Mouse (Mus musculus): ENCODE measurements around the gene Runx2. TPM values are rescaled to one million over a fixed set of nuclear protein-coding genes. Genes with fewer than 3 reads are reported as not detected.

The Runx2 gene
- polyA plus RNA-seq, 1 experiment from 2014 or later = 4.0 TPM

- H3K4me3 ChIP-seq (replicated peaks; ENCODE audit: low read depth, low read length) = no peak overlapping the region
- no peak for TF ChIP-seq CTCF (IDR thresholded peaks at IDR 0.05; ENCODE audit: low read depth)
- WGBS = 54% methylated on average over 5 of the region's 5 CpGs
- no peak overlapping the region for H3K27ac ChIP-seq
- no peaks in the 10 kb centered on the region for H3K4me1 ChIP-seq (replicated peaks; ENCODE audit: insufficient read depth, low read length)
- no peaks in the 10 kb centered on the region for H3K36me3 ChIP-seq (ENCODE audit: insufficient read depth, low read length)
- H3K9ac ChIP-seq (ENCODE audit: low read depth, low read length) = no peak overlapping the region
- no peak overlapping the region for H3K4me2 ChIP-seq (ENCODE audit: low read length)
- H3K9me3 ChIP-seq (replicated peaks; ENCODE audit: low read length) = no peaks in the 10 kb centered on the region
- no peak for ATAC-seq (replicated peaks; ENCODE audit: low FRiP score, low read depth)
- no peak for DNase-seq (ENCODE audit: low spot score)
- H3K27me3 ChIP-seq (ENCODE audit: insufficient read depth, low read length) = no peaks in the 10 kb centered on the region
Measured at GRCm38 (mm10) chr17:44577791-44578190, 236.8 kb downstream of the Runx2 start.

- DNase-seq (ENCODE audit: low spot score) (no peak), ATAC-seq (replicated peaks; ENCODE audit: low FRiP score, low read depth) (no peak)
- Histone ChIP-seq H3K4me3 (replicated peaks; ENCODE audit: low read depth, low read length) (no peak overlapping the region), H3K27ac (no peak overlapping the region), H3K4me2 (ENCODE audit: low read length) (no peak overlapping the region), H3K9ac (ENCODE audit: low read depth, low read length) (no peak overlapping the region), H3K27me3 (ENCODE audit: insufficient read depth, low read length) (no peaks in the 10 kb centered on the region), H3K4me1 (replicated peaks; ENCODE audit: insufficient read depth, low read length) (no peaks in the 10 kb centered on the region), H3K9me3 (replicated peaks; ENCODE audit: low read length) (no peaks in the 10 kb centered on the region), H3K36me3 (ENCODE audit: insufficient read depth, low read length) (no peaks in the 10 kb centered on the region)
- no peak for TF ChIP-seq CTCF (IDR thresholded peaks at IDR 0.05; ENCODE audit: low read depth)
- 87% methylated on average over 5 of the region's 5 CpGs for WGBS
Measured at GRCm38 (mm10) chr17:44570899-44571298, 243.7 kb downstream of the Runx2 start.

DNA sequence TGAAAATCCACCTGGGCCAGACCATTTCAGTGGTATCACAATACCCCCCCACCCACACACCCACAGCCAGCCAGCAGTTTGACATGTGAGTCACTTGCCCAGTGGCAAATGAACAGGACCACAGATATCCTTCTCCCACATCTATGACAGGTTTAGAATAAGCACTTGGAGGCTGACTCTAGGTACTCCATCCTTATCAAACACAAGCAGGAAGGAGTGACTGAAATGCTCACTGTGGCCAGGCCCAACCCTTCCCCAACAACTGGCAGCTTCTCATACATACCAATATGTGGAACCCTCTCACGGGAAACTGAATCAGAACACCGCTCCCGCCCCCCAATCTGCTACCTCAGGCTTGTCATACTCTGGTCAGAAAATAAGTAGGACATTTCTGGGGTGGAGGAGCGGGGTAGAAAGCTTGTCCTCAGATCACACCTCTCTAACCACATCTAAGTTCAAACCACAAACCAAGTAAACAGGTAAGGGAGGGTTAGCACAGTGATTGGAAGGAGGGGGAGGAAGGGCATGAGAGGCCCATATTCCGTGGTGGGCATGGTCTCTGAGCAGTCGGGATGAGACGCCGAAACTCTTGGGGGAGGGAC is 245.5 kb downstream of the Runx2 start:
- no peaks in the 10 kb centered on the region for H3K27me3 ChIP-seq (ENCODE audit: insufficient read depth, low read length)
- H3K27ac ChIP-seq = no peak overlapping the region
- DNase-seq (ENCODE audit: low spot score) (no peak), ATAC-seq (replicated peaks; ENCODE audit: low FRiP score, low read depth) (no peak)
- H3K4me1 ChIP-seq (replicated peaks; ENCODE audit: insufficient read depth, low read length) = no peaks in the 10 kb centered on the region
- H3K9me3 ChIP-seq (replicated peaks; ENCODE audit: low read length) = no peaks in the 10 kb centered on the region
- H3K4me3 ChIP-seq (replicated peaks; ENCODE audit: low read depth, low read length) = no peak overlapping the region
- 82% methylated on average over 8 of the region's 8 CpGs for WGBS
- no peak overlapping the region for H3K9ac ChIP-seq (ENCODE audit: low read depth, low read length)
- TF ChIP-seq CTCF (IDR thresholded peaks at IDR 0.05; ENCODE audit: low read depth) = no peak
- H3K4me2 ChIP-seq (ENCODE audit: low read length) = no peak overlapping the region
- no peaks in the 10 kb centered on the region for H3K36me3 ChIP-seq (ENCODE audit: insufficient read depth, low read length)

DNA sequence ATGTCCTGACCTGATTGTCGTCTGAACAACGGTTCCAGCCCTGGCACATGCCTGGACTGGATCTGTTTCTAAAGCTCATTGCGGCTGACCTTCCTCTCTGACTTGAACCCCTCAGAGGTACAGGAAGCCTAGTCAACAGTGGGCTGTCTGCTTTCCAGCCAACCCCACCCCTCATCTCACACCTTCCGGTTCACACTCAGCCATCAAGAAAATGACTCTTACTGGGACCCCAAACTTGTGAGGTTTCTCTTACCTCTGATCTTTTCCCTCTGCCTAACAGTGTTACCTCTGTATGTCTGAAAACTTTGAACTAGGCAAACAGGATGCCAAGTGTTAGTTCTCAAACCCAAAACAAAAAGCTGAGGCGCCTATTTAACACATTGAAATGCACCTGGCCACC is 247.6 kb downstream of the Runx2 start:
- DNase-seq (ENCODE audit: low spot score) = no peak
- no peaks in the 10 kb centered on the region for H3K36me3 ChIP-seq (ENCODE audit: insufficient read depth, low read length)
- no peaks in the 10 kb centered on the region for H3K27me3 ChIP-seq (ENCODE audit: insufficient read depth, low read length)
- H3K4me1 ChIP-seq (replicated peaks; ENCODE audit: insufficient read depth, low read length) = no peaks in the 10 kb centered on the region
- no peak overlapping the region for H3K9ac ChIP-seq (ENCODE audit: low read depth, low read length)
- WGBS = 78% methylated on average over 5 of the region's 5 CpGs
- no peaks in the 10 kb centered on the region for H3K9me3 ChIP-seq (replicated peaks; ENCODE audit: low read length)
- no peak overlapping the region for H3K27ac ChIP-seq
- no peak for TF ChIP-seq CTCF (IDR thresholded peaks at IDR 0.05; ENCODE audit: low read depth)
- H3K4me2 ChIP-seq (ENCODE audit: low read length) = no peak overlapping the region
- H3K4me3 ChIP-seq (replicated peaks; ENCODE audit: low read depth, low read length) = no peak overlapping the region
- ATAC-seq (replicated peaks; ENCODE audit: low FRiP score, low read depth) = no peak

- Histone ChIP-seq H3K9ac (ENCODE audit: low read depth, low read length) (no peak overlapping the region), H3K4me3 (replicated peaks; ENCODE audit: low read depth, low read length) (no peak overlapping the region), H3K9me3 (replicated peaks; ENCODE audit: low read length) (no peaks in the 10 kb centered on the region), H3K4me2 (ENCODE audit: low read length) (no peak overlapping the region), H3K27me3 (ENCODE audit: insufficient read depth, low read length) (no peaks in the 10 kb centered on the region), H3K36me3 (ENCODE audit: insufficient read depth, low read length) (no peaks in the 10 kb centered on the region), H3K4me1 (replicated peaks; ENCODE audit: insufficient read depth, low read length) (no peaks in the 10 kb centered on the region), H3K27ac (no peak overlapping the region)
- no peak for ATAC-seq (replicated peaks; ENCODE audit: low FRiP score, low read depth)
- DNase-seq (ENCODE audit: low spot score) = peak; percentile 59
- TF ChIP-seq CTCF (IDR thresholded peaks at IDR 0.05; ENCODE audit: low read depth) = no peak
- WGBS = 32% methylated on average over 8 of the region's 8 CpGs
Measured at GRCm38 (mm10) chr17:44565884-44566515, 248.6 kb downstream of the Runx2 start.

- Histone ChIP-seq H3K4me1 (replicated peaks; ENCODE audit: insufficient read depth, low read length) (no peaks in the 10 kb centered on the region), H3K4me2 (ENCODE audit: low read length) (no peak overlapping the region), H3K27ac (no peak overlapping the region), H3K36me3 (ENCODE audit: insufficient read depth, low read length) (no peaks in the 10 kb centered on the region), H3K4me3 (replicated peaks; ENCODE audit: low read depth, low read length) (no peak overlapping the region), H3K27me3 (ENCODE audit: insufficient read depth, low read length) (no peaks in the 10 kb centered on the region), H3K9me3 (replicated peaks; ENCODE audit: low read length) (no peaks in the 10 kb centered on the region), H3K9ac (ENCODE audit: low read depth, low read length) (no peak overlapping the region)
- DNase-seq (ENCODE audit: low spot score) (no peak), ATAC-seq (replicated peaks; ENCODE audit: low FRiP score, low read depth) (no peak)
- TF ChIP-seq CTCF (IDR thresholded peaks at IDR 0.05; ENCODE audit: low read depth) = no peak
- WGBS = 42% methylated on average over 14 of the region's 14 CpGs
Measured at GRCm38 (mm10) chr17:44565311-44565831, 249.2 kb downstream of the Runx2 start.

Data from kidney, postnatal 0 days (tissue).